Mouse (Mus musculus): Measurements from ENCODE around the gene Wdsub1. TPM values are rescaled to one million over a fixed set of nuclear protein-coding genes. Genes with fewer than 3 reads are reported as not detected.

The Wdsub1 gene
- total RNA-seq, 2 experiments from 2014 or later = 12.6 to 18.2 TPM

GRCm38 (mm10) chr2:59842556-59843008 lies 39.8 kb downstream of the Wdsub1 start:
- no peak for DNase-seq (ENCODE audit: low spot score in 2 of 2)

- DNase-seq (ENCODE audit: low spot score in 2 of 2) = no peak
Measured at GRCm38 (mm10) chr2:59841944-59842343, 40.4 kb downstream of the Wdsub1 start.

DNA sequence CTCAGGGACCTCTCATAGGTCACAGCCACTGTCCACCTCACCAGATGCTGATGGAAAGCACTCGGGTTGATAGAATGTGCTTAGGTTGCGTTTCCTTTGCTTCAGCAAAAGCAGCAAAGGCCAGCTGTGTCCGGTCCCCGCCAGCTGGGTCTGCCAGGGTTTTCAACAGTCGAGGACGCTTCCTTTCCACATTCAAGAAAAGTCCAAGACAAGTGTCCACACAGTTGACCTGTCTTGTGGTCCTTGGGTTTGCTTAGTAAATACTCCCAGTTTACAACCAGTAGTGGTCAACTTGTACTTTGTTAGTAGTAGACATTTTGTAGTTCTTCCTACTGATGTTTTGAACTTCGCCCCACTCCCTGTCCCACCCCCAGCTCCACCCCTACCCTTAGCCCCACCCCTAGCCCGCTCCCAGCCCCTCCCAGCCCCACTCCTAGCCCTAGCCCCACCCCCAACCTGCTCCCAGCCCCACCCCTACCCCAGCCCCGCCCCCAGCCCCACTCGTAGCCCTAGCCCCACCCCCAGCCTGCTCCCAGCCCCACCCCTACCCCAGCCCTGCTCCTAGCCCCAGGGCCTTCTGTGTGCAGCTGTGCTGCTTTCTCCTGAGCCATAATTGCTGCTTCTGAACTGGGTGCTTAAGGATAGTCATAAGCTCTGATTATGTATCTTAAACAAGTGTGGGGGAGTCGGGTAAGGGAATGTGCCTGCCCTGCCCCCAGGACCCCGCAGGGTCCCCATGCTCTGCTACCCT lies 41.0 kb downstream of the Wdsub1 start:
- no peak for DNase-seq (ENCODE audit: low spot score in 2 of 2)

GRCm38 (mm10) chr2:59840191-59840590 lies 42.2 kb downstream of the Wdsub1 start:
- DNase-seq (ENCODE audit: low spot score in 2 of 2) = no peak

GRCm38 (mm10) chr2:59839755-59840154 lies 42.6 kb downstream of the Wdsub1 start:
- DNase-seq (ENCODE audit: low spot score in 2 of 2) = no peak

DNA sequence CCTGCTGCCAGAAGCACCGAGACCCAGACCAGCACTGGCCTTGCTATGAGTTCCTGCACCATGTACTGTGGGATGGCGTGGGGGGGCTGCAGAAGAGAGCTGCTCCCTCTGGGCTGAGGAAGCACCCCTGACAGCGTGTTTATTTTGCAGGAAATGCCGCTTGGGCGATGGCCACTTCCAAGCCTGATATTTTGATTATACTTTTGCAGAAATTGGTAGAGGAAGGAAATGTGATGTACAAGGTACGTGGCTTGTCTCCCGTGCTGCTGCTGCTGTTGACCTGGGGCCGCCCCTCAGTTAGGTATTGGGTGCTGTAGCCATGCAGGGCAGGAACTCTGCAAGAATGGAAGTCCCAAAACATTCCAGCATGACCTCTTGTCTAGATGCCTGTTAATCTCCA lies 43.6 kb downstream of the Wdsub1 start:
- no peak for DNase-seq (ENCODE audit: low spot score in 2 of 2)

GRCm38 (mm10) chr2:59831831-59832230 lies 50.6 kb downstream of the Wdsub1 start:
- DNase-seq (ENCODE audit: low spot score in 2 of 2) = no peak

- DNase-seq (ENCODE audit: low spot score in 2 of 2) = no peak
Measured at GRCm38 (mm10) chr2:59830940-59831339, 51.5 kb downstream of the Wdsub1 start.

DNA sequence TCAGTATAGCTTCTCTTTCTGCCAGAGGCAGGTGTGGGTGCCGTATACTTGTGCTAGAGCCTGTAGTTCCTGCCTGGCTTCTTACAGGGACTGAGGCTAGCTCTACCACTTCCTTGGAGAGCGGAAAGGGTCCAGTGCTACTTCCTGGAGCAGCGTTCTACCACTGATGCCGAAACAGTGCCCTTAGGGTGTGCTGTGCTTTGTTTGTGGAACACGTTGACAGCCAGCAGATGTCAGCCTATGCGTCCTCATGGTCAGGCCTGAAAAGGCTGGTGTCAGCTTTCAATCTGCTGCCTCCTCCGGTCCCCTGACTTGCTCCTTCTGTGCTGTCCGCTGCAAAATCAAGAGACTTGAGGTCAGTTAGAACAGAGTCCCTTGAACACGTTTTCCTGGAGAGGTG lies 52.2 kb downstream of the Wdsub1 start:
- DNase-seq (ENCODE audit: low spot score in 2 of 2) = no peak

GRCm38 (mm10) chr2:59829718-59830117 lies 52.7 kb downstream of the Wdsub1 start:
- DNase-seq (ENCODE audit: low spot score in 2 of 2) = no peak

- DNase-seq (ENCODE audit: low spot score in 2 of 2) = no peak
Measured at GRCm38 (mm10) chr2:59828777-59829508, 53.4 kb downstream of the Wdsub1 start.

DNA sequence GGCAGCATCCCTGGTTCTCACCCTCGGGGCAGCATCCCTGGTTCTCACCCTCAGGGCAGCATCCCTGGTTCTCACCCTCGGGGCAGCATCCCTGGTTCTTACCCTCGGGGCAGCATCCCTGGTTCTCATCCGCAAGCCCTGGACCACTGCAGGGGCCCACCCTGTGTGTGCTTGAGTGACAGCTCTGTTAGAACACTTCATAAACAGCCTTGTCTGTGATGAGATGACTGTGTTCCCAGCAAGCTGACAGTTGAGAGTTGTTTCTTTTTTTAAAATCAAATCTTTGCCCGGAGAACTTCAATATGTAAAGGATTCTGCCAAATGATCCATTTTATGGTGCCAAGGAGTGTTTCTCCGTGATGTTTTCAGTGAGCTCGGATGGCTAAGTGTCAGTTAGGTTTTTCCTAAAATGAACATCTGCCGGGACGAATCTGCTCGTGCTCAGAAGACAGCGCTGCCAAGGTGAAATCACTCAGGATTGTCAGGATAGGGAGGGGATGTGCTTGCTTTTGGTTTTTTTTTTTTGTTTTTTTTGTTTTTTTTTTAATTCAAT lies 54.2 kb downstream of the Wdsub1 start:
- DNase-seq (ENCODE audit: low spot score in 2 of 2) = no peak

GRCm38 (mm10) chr2:59825380-59825779 lies 57.0 kb downstream of the Wdsub1 start:
- no peak for DNase-seq (ENCODE audit: low spot score in 2 of 2)

DNA sequence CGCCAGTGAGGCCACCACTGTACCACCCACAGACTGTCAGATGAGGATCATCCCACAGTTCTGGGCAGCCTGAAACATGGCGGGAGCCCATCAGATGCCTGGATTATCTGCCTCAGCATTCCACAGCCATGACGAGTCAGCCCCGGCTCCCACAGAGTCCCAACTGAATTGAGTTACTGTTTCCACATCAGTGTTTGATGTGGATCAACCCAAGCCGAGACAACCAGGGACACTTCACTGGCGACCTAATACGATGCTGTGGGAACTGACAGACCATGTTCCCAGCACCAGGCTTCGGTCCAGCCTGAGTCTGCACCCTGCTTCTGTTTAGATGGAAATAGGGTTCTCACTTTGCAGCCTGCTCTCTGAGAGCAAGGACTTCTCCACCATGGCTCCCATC lies 58.1 kb downstream of the Wdsub1 start:
- DNase-seq (ENCODE audit: low spot score in 2 of 2) = no peak

DNA sequence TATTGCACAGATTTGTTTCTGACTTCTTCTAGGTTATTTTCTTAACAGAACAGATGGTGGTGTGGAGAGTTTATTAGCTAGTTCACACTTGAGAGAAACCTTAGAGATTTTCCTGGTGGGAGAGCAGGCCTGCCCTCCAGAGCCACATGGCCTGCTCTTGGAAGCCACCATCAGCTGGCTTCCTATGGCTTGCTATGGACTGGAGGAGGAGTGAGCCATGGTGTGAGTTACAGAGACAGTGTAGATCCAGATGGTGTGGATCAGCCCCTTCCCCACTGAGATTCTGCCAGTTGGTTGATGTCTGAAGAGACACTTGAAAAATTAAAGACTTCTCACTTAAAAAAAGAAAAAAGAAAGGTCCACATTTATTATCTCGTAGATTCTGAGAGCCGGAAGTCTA lies 61.3 kb downstream of the Wdsub1 start:
- no peak for DNase-seq (ENCODE audit: low spot score in 2 of 2)

DNA sequence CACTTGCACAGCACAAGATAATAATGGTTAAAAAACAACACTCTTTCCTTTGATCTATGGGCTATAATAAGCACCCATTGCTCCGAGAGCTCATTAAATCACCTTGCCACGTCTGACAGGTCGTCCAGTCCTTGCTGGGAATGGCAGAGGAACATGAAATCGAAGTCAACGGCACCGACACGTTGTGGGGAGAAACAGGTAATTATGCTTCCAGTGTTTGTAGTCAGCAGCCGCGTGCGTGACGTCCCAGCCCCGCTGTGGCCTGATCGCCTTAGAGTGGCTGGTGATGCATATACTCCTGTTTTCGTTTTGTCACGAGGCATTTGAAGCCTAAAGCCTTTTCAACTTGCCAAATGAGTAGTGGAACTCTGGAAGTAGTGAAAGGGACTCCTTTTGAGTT lies 62.3 kb downstream of the Wdsub1 start:
- no peak for DNase-seq (ENCODE audit: low spot score in 2 of 2)

DNA sequence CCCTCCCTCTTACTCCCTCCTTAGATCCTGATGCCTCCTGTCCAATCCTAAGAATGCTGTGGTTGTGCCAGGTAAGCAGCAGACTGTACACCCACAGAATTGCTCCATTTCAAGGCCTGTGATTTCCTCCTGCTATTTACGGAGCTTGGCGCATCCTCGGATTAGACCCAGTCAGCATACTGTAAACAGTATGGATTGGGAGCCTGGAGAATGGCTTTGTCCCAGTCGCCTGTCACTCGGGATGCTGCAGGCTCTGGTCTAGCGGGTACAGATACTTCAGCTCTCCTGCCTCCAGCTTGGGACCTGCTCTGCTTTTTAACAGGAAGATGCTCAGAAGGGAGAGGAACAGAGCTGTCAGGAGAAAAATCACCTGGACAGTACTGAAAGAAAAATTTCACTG lies 63.0 kb downstream of the Wdsub1 start:
- DNase-seq (ENCODE audit: low spot score in 2 of 2) = no peak

DNA sequence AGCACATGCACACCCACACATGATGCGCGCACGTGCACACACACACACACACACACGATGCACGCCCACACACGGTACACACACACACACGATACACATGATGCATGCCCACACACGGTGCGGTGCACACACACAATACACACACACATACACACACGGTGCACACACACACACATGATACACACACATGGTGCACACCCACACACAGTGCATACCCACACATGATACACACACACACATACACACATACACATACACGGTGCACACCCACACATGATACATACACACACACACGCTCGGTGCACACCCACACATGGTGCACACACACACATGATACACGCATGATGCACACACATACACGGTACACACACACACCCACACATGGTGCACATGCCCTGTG lies 63.7 kb downstream of the Wdsub1 start:
- no peak for DNase-seq (ENCODE audit: low spot score in 2 of 2)

GRCm38 (mm10) chr2:59814997-59815396 lies 67.4 kb downstream of the Wdsub1 start:
- no peak for DNase-seq (ENCODE audit: low spot score in 2 of 2)

DNA sequence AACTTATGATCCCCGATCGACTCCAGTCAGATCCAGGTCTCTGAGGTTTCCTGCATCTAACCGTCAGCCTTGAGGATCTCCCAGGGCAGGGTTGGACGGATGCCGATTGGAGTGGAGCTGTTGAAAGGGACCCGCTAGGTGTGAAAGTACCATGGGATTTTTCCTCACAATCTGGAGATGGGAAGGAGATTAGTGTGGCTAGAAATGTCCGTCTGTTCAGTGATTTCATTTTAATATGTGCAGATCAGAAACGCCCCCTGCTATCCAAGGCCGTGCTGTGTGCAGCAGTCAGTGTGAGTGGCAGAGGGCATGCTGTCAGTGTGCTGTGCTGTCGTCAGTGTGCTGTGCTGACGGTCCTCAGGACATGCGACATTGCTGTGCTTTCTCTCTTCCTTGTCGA lies 68.9 kb downstream of the Wdsub1 start:
- DNase-seq (ENCODE audit: low spot score in 2 of 2) = no peak

DNA sequence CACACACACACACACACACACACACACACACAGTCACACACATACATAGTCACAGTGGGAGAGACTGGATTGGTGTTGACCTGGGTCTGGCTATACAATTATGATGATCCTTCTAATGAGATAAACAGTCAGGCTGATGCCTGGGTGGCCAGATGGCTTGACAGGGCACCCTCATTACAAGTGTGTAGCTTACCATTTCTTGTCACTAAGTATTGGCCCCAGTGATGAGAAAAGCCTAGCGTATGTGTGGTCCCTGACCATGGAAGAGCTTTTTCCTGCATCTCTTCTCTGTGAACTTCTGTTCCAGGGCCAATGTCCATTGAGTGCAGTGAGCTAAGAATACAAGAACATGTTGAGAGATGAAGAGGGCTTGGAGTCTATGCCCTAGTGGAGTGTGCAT lies 69.8 kb downstream of the Wdsub1 start:
- no peak for DNase-seq (ENCODE audit: low spot score in 2 of 2)

DNA sequence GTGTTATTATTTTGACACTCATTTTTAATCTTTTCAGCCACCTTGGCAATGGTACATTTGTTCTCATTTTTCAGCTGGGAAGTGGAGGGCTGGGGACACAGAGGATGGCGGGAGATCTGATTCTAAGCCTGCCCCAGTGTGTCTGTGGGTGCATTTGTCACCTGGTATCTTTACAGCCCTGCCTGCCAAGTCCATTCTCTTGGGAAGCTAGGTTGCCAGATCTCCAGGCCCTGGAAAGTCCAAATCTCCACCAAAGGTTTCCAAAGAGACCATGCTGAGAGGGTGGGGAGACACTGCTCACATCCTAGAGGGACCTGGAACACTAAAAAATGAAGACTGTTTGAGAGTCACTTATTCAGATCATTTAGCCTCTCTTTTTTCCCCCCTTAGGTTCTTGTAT lies 71.1 kb downstream of the Wdsub1 start:
- no peak for DNase-seq (ENCODE audit: low spot score in 2 of 2)

All from adrenal gland, adult 18-20 months (tissue).